9 mouse cellular contexts compared by ENCODE assay signal in the genomic region with DNA sequence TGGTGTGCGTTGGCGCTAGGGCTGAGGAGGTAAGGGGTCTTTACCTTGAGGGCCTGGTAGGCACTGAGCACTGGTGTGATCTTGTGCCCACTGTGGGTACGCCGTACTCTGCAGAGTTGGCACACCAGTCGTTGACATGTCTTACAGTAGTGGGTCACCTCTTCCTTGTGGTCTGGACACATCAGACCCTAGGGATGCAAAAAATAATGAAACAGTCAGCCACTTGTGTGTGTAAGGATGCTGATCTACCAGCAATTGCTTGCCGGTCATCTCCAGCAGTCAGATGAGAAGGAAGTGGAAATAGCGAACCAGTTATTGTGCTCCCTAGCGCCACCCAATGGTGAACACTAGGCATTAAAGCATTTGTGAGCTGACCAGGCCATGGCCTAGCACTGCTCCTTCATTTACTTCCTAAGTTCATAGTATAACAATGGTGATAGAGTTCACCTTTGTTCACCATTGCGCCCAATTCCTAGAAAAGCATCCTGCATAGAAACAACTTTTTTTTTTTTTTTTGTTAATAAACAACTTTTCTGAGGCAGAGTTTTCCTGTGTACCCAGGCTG. TPM values are rescaled to one million over a fixed set of nuclear protein-coding genes. Genes with fewer than 3 reads are reported as not detected.
DNase-seq lines count a peak whose midpoint lies in the region; ATAC-seq and TF ChIP-seq lines count a peak whose summit lies in the region.
"Had no signal": no experiment of that assay in that cellular context is flagged by ENCODE, and none has a peak within 500 bp of the region (broad histone marks: within the 10 kb centered on the region; RNA-seq: fewer than 3 reads in every experiment).

No protein-coding gene starts in this region.

- TF ChIP-seq POLR2A in kidney, adult 2 months (IDR thresholded peaks at IDR 0.05; ENCODE audit: low read depth, low read length): no peak

- H3K9ac ChIP-seq in kidney, embryonic 14.5 days (ENCODE audit: low read depth, low read length): no peak overlapping the region
- no peak overlapping the region for H3K9ac ChIP-seq in intestine, embryonic 16.5 days (ENCODE audit: low read depth, low read length)

- peak; percentile 88 for TF ChIP-seq CTCF in kidney, adult 2 months (conservative IDR thresholded peaks at IDR 0.05; ENCODE audit: insufficient read depth, insufficient read length, low read depth, low read length)
- TF ChIP-seq CTCF in E14TG2a.4 (conservative IDR thresholded peaks at IDR 0.05; ENCODE audit: low read length): peak; percentile 69

- H3K4me2 ChIP-seq in kidney, embryonic 14.5 days (replicated peaks; ENCODE audit: low read depth, low read length): no peak overlapping the region
- no peak overlapping the region for H3K4me2 ChIP-seq in intestine, embryonic 16.5 days (ENCODE audit: low read depth, low read length)

- H3K4me1 ChIP-seq in kidney, adult 2 months (ENCODE audit: control insufficient read depth, insufficient read depth, low read length): peaks cover 18% of the 10 kb centered on the region
- peaks cover 25% of the 10 kb centered on the region for H3K4me1 ChIP-seq in kidney, embryonic 14.5 days (ENCODE audit: control insufficient read depth, insufficient read depth, low read length)
- peaks cover 57% of the 10 kb centered on the region for H3K4me1 ChIP-seq in E14TG2a.4 (replicated peaks; ENCODE audit: low read depth, low read length)
- peaks cover 27% of the 10 kb centered on the region for H3K4me1 ChIP-seq in intestine, embryonic 16.5 days (ENCODE audit: control insufficient read depth, insufficient read depth, low read length)

- 60% methylated on average over 9 of the region's 9 CpGs for WGBS in kidney, adult 2 months
- WGBS in kidney, embryonic 14.5 days: 76% methylated on average over 9 of the region's 9 CpGs
- WGBS in intestine, embryonic 16.5 days: 72% methylated on average over 9 of the region's 9 CpGs

- H3K4me3 ChIP-seq in kidney, adult 2 months (ENCODE audit: insufficient read depth, low read depth, low read length): no peak overlapping the region
- H3K4me3 ChIP-seq in kidney, embryonic 14.5 days (ENCODE audit: low read length): no peak overlapping the region
- no peak overlapping the region for H3K4me3 ChIP-seq in E14TG2a.4 (replicated peaks; ENCODE audit: low read length)
- no peak overlapping the region for H3K4me3 ChIP-seq in intestine, embryonic 16.5 days (ENCODE audit: low read length)

- no peak for ATAC-seq in kidney, embryonic 14.5 days (ENCODE audit: low FRiP score, low TSS enrichment)
- ATAC-seq in granulocyte monocyte progenitor cell, adult 5-6 weeks (replicated peaks; ENCODE audit: poor library complexity, severe bottlenecking): peak; percentile 36; the same call in 1 of the 2 replicates
- ATAC-seq in intestine, embryonic 16.5 days: no peak

- no peaks in the 10 kb centered on the region for H3K36me3 ChIP-seq in kidney, adult 2 months (ENCODE audit: control insufficient read depth, insufficient read depth, low read length)
- no peaks in the 10 kb centered on the region; the same call in 1 of the 2 replicates for H3K36me3 ChIP-seq in kidney, embryonic 14.5 days (ENCODE audit: control insufficient read depth, insufficient read depth, low read length)
- peaks cover under 1% of the 10 kb centered on the region; the same call in 1 of the 2 replicates for H3K36me3 ChIP-seq in E14TG2a.4 (ENCODE audit: insufficient read depth, low read length)
- no peaks in the 10 kb centered on the region for H3K36me3 ChIP-seq in splenic B cell, adult 2 months (ENCODE audit: control insufficient read depth, insufficient read depth, low read length, poor library complexity, severe bottlenecking)
- H3K36me3 ChIP-seq in intestine, embryonic 16.5 days (ENCODE audit: control insufficient read depth, insufficient read depth, low read length): no peaks in the 10 kb centered on the region

- no peak overlapping the region for H3K27ac ChIP-seq in kidney, adult 2 months (ENCODE audit: insufficient read depth, low read depth, low read length)
- no peak overlapping the region for H3K27ac ChIP-seq in kidney, embryonic 14.5 days (ENCODE audit: low read depth, low read length)
- no peak overlapping the region for H3K27ac ChIP-seq in intestine, embryonic 16.5 days (ENCODE audit: low read length)

- peak; percentile 87 for DNase-seq in kidney, adult 2 months
- DNase-seq in adrenal gland, postnatal 10 days: peak; percentile 74
- peak; percentile 81 for DNase-seq in lung, postnatal 14 days
- peak; percentile 90 for DNase-seq in splenic B cell, adult 2 months (ENCODE audit: low read depth, low spot score)

- no peaks in the 10 kb centered on the region for H3K9me3 ChIP-seq in kidney, embryonic 14.5 days (ENCODE audit: control insufficient read depth, low read length)
- no peaks in the 10 kb centered on the region for H3K9me3 ChIP-seq in E14TG2a.4 (ENCODE audit: low read length)
- H3K9me3 ChIP-seq in intestine, embryonic 16.5 days (ENCODE audit: control insufficient read depth, low read length): no peaks in the 10 kb centered on the region
- H3K9me3 ChIP-seq: embryonic facial prominence, embryonic 13.5 days had no signal

- no peaks in the 10 kb centered on the region for H3K27me3 ChIP-seq in kidney, adult 2 months (replicated peaks; ENCODE audit: control insufficient read depth, insufficient read depth, low read length)
- H3K27me3 ChIP-seq in kidney, embryonic 14.5 days (ENCODE audit: control insufficient read depth, insufficient read depth, low read length): no peaks in the 10 kb centered on the region
- H3K27me3 ChIP-seq in E14TG2a.4 (ENCODE audit: insufficient read depth, low read length): peaks cover 61% of the 10 kb centered on the region
- no peaks in the 10 kb centered on the region for H3K27me3 ChIP-seq in splenic B cell, adult 2 months (ENCODE audit: control insufficient read depth, insufficient read depth, low read length, poor library complexity, severe bottlenecking)
- H3K27me3 ChIP-seq in intestine, embryonic 16.5 days (replicated peaks; ENCODE audit: control insufficient read depth, insufficient read depth, low read length): no peaks in the 10 kb centered on the region

RNA-seq across cellular contexts. Expression of a gene that starts 3.4 kb away (rescaled TPM):
- polyA plus RNA-seq in kidney, adult 2 months (2012; rRNA removed): 142 and 173 TPM in 2 replicates
- polyA plus RNA-seq in kidney, embryonic 14.5 days (2014; fragmentation: Nextera tagmentation; extraction: Ambion mirVana): 321 and 407 TPM in 2 replicates
- total RNA-seq in adrenal gland, postnatal 10 days (2021): 100 to 1,000 TPM; 109 to 116 TPM
- total RNA-seq in granulocyte monocyte progenitor cell, adult 5-6 weeks (2014; fragmentation: Nextera tagmentation): 312 and 315 TPM in 2 replicates
- 376 and 384 TPM in 2 replicates for total RNA-seq in granulocyte monocyte progenitor cell, adult 5-6 weeks (2017)
- 316 and 334 TPM in 2 replicates for polyA plus RNA-seq in intestine, embryonic 16.5 days (2015; fragmentation: Nextera tagmentation; extraction: Ambion mirVana)

RNA-seq across cellular contexts. Expression of a gene that starts 3.7 kb away (rescaled TPM):
- 9.1 and 10.5 TPM in 2 replicates for polyA plus RNA-seq in kidney, adult 2 months (2012; rRNA removed)
- polyA plus RNA-seq in kidney, embryonic 14.5 days (2014; fragmentation: Nextera tagmentation; extraction: Ambion mirVana): 2.8 and 3.6 TPM in 2 replicates
- 1 to 10 TPM; 2.0 to 4.2 TPM for total RNA-seq in adrenal gland, postnatal 10 days (2021)
- total RNA-seq in granulocyte monocyte progenitor cell, adult 5-6 weeks (2014; fragmentation: Nextera tagmentation): 3.7 and 6.0 TPM in 2 replicates
- 0.52 and 2.8 TPM in 2 replicates for total RNA-seq in granulocyte monocyte progenitor cell, adult 5-6 weeks (2017)
- 3.9 TPM in 2 replicates for polyA plus RNA-seq in intestine, embryonic 16.5 days (2015; fragmentation: Nextera tagmentation; extraction: Ambion mirVana)

RNA-seq across cellular contexts. Expression of a gene that starts 13.6 kb away (rescaled TPM):
- polyA plus RNA-seq in kidney, adult 2 months (2012; rRNA removed): 45.9 and 53.8 TPM in 2 replicates
- 8.0 and 13.6 TPM in 2 replicates for polyA plus RNA-seq in kidney, embryonic 14.5 days (2014; fragmentation: Nextera tagmentation; extraction: Ambion mirVana)
- total RNA-seq in adrenal gland, postnatal 10 days (2021): under 1 TPM; 0.51 to 0.55 TPM
- not detected in 2 replicates for total RNA-seq in granulocyte monocyte progenitor cell, adult 5-6 weeks (2014; fragmentation: Nextera tagmentation)
- 0.04 TPM in 1 of 2 replicates, not detected in the other for total RNA-seq in granulocyte monocyte progenitor cell, adult 5-6 weeks (2017)
- 13.2 and 13.4 TPM in 2 replicates for polyA plus RNA-seq in intestine, embryonic 16.5 days (2015; fragmentation: Nextera tagmentation; extraction: Ambion mirVana)

RNA-seq across cellular contexts. Expression of a gene that starts 15.5 kb away (rescaled TPM):
- polyA plus RNA-seq in kidney, adult 2 months (2012; rRNA removed): 257 and 283 TPM in 2 replicates
- polyA plus RNA-seq in kidney, embryonic 14.5 days (2014; fragmentation: Nextera tagmentation; extraction: Ambion mirVana): 217 and 259 TPM in 2 replicates
- total RNA-seq in adrenal gland, postnatal 10 days (2021): 100 to 1,000 TPM; 176 to 198 TPM
- 78.6 and 102 TPM in 2 replicates for total RNA-seq in granulocyte monocyte progenitor cell, adult 5-6 weeks (2014; fragmentation: Nextera tagmentation)
- 76.4 and 114 TPM in 2 replicates for total RNA-seq in granulocyte monocyte progenitor cell, adult 5-6 weeks (2017)
- 214 and 234 TPM in 2 replicates for polyA plus RNA-seq in intestine, embryonic 16.5 days (2015; fragmentation: Nextera tagmentation; extraction: Ambion mirVana)

RNA-seq across cellular contexts. Expression of a gene that starts 16.7 kb away (rescaled TPM):
- polyA plus RNA-seq in kidney, adult 2 months (2012; rRNA removed): 431 and 562 TPM in 2 replicates
- polyA plus RNA-seq in kidney, embryonic 14.5 days (2014; fragmentation: Nextera tagmentation; extraction: Ambion mirVana): 134 and 200 TPM in 2 replicates
- 100 to 1,000 TPM; 115 to 122 TPM for total RNA-seq in adrenal gland, postnatal 10 days (2021)
- 31.2 and 122 TPM in 2 replicates for total RNA-seq in granulocyte monocyte progenitor cell, adult 5-6 weeks (2014; fragmentation: Nextera tagmentation)
- 86.0 and 91.7 TPM in 2 replicates for total RNA-seq in granulocyte monocyte progenitor cell, adult 5-6 weeks (2017)
- 119 and 126 TPM in 2 replicates for polyA plus RNA-seq in intestine, embryonic 16.5 days (2015; fragmentation: Nextera tagmentation; extraction: Ambion mirVana)
